Mouse (Mus musculus): ENCODE data around the gene Limch1. TPM values are rescaled to one million over a fixed set of nuclear protein-coding genes. Genes with fewer than 3 reads are reported as not detected.

Limch1 gene
- polyA plus RNA-seq, 1 experiment from 2014 or later, result 67.8 TPM

GRCm38 (mm10) chr5:67098051-67098732, 352.6 kb downstream of the Limch1 start:
- peaks cover 97% of the 10 kb centered on the region for H3K27me3 ChIP-seq (ENCODE audit: insufficient read depth, low read length)
- H3K36me3 ChIP-seq (ENCODE audit: insufficient read depth), result no peaks in the 10 kb centered on the region
- ATAC-seq (ENCODE audit: insufficient read depth) (no peak), DNase-seq (peak; percentile 38)
- no peaks in the 10 kb centered on the region for H3K4me1 ChIP-seq (ENCODE audit: insufficient read depth)
- no peak overlapping the region for H3K27ac ChIP-seq (ENCODE audit: low read depth)
- H3K9me3 ChIP-seq (ENCODE audit: low read depth, low read length), result no peaks in the 10 kb centered on the region
- H3K4me2 ChIP-seq, result no peak overlapping the region
- H3K9ac ChIP-seq, result no peak overlapping the region
- H3K4me3 ChIP-seq (ENCODE audit: low read depth, low read length), result no peak overlapping the region
- WGBS, result 2% methylated on average over 23 of the region's 23 CpGs
- no peak for TF ChIP-seq CTCF (IDR thresholded peaks at IDR 0.05; ENCODE audit: low read depth)

DNA sequence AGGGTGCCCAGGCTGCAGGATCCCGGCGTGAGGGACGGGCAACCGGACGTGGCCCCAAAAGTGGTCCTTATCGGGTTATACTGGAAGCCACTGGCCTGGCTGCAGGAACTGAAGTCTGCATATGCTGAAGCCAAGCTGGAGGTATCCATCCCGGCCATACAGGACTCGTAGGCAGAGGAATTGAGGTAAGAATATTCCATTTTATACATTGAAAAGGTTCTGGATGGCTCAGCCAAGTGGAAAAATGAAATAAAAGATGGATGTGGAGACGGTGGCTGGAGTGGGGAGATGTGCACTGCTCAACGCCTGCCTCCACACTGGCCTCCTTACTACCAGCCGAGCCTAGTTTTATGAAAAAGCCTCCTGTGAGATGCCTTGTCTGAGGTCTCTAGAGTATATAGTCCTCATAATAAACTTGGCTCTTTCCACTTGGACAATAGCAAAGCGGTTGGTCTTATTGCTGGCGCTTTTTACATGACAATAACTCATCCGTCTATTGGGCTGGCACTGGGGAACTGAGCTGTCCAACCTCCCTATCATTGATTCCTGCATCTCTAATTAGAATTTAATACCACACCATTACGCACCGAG, 353.2 kb downstream of the Limch1 start, which contains the start of gene Phox2b:
Gene Phox2b, minus strand, starts transcription at position 569 of the 591 bp plus-strand sequence.
- Histone ChIP-seq H3K36me3 (ENCODE audit: insufficient read depth) (no peaks in the 10 kb centered on the region), H3K4me2 (no peak within 1 kb of the TSS), H3K27me3 (ENCODE audit: insufficient read depth, low read length) (peaks cover 97% of the 10 kb centered on the region), H3K4me1 (ENCODE audit: insufficient read depth) (no peaks in the 10 kb centered on the region), H3K4me3 (ENCODE audit: low read depth, low read length) (no peak within 1 kb of the TSS), H3K9ac (no peak within 1 kb of the TSS), H3K27ac (ENCODE audit: low read depth) (no peak within 1 kb of the TSS), H3K9me3 (ENCODE audit: low read depth, low read length) (no peaks in the 10 kb centered on the region)
- 2% methylated on average over 16 of the region's 16 CpGs for WGBS
- no peak for TF ChIP-seq CTCF (IDR thresholded peaks at IDR 0.05; ENCODE audit: low read depth)
- ATAC-seq (ENCODE audit: insufficient read depth) (no peak), DNase-seq (peak; percentile 26)

GRCm38 (mm10) chr5:67099393-67100271, 354.0 kb downstream of the Limch1 start:
- H3K4me3 ChIP-seq (ENCODE audit: low read depth, low read length), result no peak overlapping the region
- 1% methylated on average over 32 of the region's 32 CpGs for WGBS
- H3K4me2 ChIP-seq, result no peak overlapping the region
- DNase-seq (peak; percentile 59), ATAC-seq (ENCODE audit: insufficient read depth) (no peak)
- H3K9me3 ChIP-seq (ENCODE audit: low read depth, low read length), result no peaks in the 10 kb centered on the region
- H3K9ac ChIP-seq, result no peak overlapping the region
- no peak overlapping the region for H3K27ac ChIP-seq (ENCODE audit: low read depth)
- no peaks in the 10 kb centered on the region for H3K4me1 ChIP-seq (ENCODE audit: insufficient read depth)
- no peak for TF ChIP-seq CTCF (IDR thresholded peaks at IDR 0.05; ENCODE audit: low read depth)
- no peaks in the 10 kb centered on the region for H3K36me3 ChIP-seq (ENCODE audit: insufficient read depth)
- H3K27me3 ChIP-seq (ENCODE audit: insufficient read depth, low read length), result peaks cover 99% of the 10 kb centered on the region

DNA sequence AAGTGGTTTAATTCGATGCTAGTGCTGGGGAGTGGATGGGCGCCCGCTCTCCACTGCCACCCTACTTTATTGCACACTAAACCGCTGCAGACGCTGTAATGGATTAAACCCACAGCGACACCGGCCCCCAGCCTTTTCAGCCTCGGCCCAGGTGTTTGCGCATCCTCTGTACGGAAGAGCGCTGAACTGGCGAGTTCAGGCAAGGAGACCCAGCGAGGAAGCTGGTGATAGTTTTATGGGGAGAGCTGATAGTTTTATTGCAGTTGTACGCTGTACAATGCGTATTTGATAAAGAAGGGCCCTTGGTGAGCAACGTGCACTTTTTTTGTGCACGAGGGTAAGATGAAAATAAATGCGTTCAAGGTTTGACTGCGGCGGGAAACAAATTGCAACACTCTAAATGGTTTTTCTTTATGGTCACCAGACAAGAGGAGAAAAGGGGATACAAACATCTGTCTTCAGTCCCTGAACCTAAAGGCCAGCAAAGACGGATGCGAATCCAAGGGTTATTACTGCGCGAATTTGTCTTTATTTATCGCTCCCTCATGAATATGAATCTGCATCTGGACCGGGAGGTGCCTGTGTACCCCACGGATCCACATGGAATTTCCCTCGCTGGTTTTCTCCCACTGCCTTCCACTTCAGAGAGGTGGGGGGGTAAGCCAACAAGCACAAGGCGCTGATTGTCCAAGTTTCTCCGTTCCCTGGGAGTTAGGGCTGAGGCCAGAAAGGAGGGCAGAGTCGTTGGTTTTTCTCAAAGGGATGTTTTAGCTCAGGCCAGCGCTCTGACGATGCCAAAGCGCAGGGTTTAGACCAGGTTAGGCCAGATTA, 355.2 kb downstream of the Limch1 start:
- H3K9me3 ChIP-seq (ENCODE audit: low read depth, low read length), result no peaks in the 10 kb centered on the region
- DNase-seq (peak; percentile 28), ATAC-seq (ENCODE audit: insufficient read depth) (no peak)
- H3K27ac ChIP-seq (ENCODE audit: low read depth), result no peak overlapping the region
- no peaks in the 10 kb centered on the region for H3K4me1 ChIP-seq (ENCODE audit: insufficient read depth)
- TF ChIP-seq CTCF (IDR thresholded peaks at IDR 0.05; ENCODE audit: low read depth), result no peak
- no peak overlapping the region for H3K9ac ChIP-seq
- 2% methylated on average over 34 of the region's 34 CpGs for WGBS
- H3K36me3 ChIP-seq (ENCODE audit: insufficient read depth), result no peaks in the 10 kb centered on the region
- H3K27me3 ChIP-seq (ENCODE audit: insufficient read depth, low read length), result peaks cover 96% of the 10 kb centered on the region
- no peak overlapping the region for H3K4me3 ChIP-seq (ENCODE audit: low read depth, low read length)
- no peak overlapping the region for H3K4me2 ChIP-seq

DNA sequence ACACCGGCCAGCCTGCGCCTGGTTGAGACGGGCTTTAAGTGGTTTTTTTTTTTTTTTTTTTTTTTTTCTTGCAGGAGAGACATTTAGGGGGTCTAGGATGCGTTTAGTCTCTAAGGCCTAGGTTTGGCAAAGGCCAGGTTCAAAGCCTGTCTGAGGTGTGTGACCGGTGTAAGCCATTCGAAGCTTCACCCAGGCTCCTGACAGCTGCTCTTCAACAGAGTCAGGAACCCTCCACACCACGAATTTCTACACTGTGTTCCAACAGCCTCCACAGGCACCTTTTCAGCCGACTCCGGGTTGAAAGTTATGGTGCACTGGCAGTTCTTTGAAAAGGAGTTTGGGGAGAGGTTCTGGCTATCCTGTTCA, 355.8 kb downstream of the Limch1 start:
- DNase-seq, result no peak
- Histone ChIP-seq H3K27me3 (ENCODE audit: insufficient read depth, low read length) (peaks cover 90% of the 10 kb centered on the region), H3K4me2 (no peak overlapping the region), H3K9ac (no peak overlapping the region), H3K9me3 (ENCODE audit: low read depth, low read length) (no peaks in the 10 kb centered on the region), H3K27ac (ENCODE audit: low read depth) (no peak overlapping the region), H3K4me1 (ENCODE audit: insufficient read depth) (no peaks in the 10 kb centered on the region), H3K36me3 (ENCODE audit: insufficient read depth) (no peaks in the 10 kb centered on the region), H3K4me3 (ENCODE audit: low read depth, low read length) (no peak overlapping the region)
- ATAC-seq (ENCODE audit: insufficient read depth), result peak; percentile 23; the same call in 1 of the 2 replicates
- WGBS, result 4% methylated on average over 9 of the region's 9 CpGs
- TF ChIP-seq CTCF (IDR thresholded peaks at IDR 0.05; ENCODE audit: low read depth), result no peak

DNA sequence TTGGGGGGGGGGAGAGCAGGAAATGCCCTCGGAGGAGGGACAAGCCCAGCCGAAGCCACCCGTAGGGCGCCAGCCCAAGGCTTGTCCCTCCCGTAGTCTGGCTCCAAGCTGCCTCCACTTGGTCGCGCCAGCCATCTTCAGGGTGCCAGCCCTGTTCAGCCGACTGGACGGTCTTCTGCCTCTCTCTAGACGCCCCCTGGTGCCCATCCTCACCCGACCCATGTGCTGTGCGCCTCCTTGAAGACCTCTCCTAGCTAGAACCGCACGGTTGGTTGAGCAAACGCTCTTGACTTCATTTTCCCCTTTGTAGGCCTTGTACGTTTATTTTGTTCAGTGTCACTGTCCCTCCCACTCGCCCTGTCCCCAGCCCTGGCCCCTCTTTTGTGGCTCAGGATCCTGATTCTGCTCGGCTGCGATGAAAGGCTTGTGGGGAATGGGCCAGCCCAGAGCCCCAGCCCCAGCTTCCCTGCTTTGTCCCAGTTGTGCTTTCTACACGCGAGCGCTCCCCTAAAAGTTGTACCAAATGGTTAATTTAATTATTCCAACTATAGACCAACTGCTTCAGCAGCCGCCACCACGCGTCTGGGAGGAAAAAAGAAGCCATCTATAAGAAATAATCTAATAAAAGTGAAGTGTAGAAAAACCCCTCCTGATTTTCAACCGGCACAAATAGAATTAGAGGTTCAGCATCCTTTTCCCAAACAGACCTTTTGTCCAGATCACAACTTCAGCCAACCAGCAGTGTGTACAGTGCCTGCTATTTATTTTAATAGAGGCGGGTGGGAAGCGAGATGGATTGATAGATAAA, 356.4 kb downstream of the Limch1 start:
- H3K4me2 ChIP-seq, result no peak overlapping the region
- peak; percentile 48 for TF ChIP-seq CTCF (IDR thresholded peaks at IDR 0.05; ENCODE audit: low read depth)
- H3K27me3 ChIP-seq (ENCODE audit: insufficient read depth, low read length), result peaks cover 88% of the 10 kb centered on the region
- H3K4me3 ChIP-seq (ENCODE audit: low read depth, low read length), result no peak overlapping the region
- ATAC-seq (ENCODE audit: insufficient read depth) (peak; percentile 73; the same call in 1 of the 2 replicates), DNase-seq (peak; percentile 50)
- H3K36me3 ChIP-seq (ENCODE audit: insufficient read depth), result no peaks in the 10 kb centered on the region
- no peaks in the 10 kb centered on the region for H3K4me1 ChIP-seq (ENCODE audit: insufficient read depth)
- no peaks in the 10 kb centered on the region for H3K9me3 ChIP-seq (ENCODE audit: low read depth, low read length)
- H3K27ac ChIP-seq (ENCODE audit: low read depth), result no peak overlapping the region
- 2% methylated on average over 28 of the region's 28 CpGs for WGBS
- no peak overlapping the region for H3K9ac ChIP-seq
